Mouse (Mus musculus): ENCODE measurements around the gene Lin54. TPM values are rescaled to one million over a fixed set of nuclear protein-coding genes. Genes with fewer than 3 reads are reported as not detected.

Gene Lin54
- polyA plus RNA-seq, 1 experiment from 2014 or later: 14.2 TPM

GRCm38 (mm10) chr5:100412886-100413285 lies 87.6 kb downstream of the Lin54 start:
- 87% methylated on average over 3 of the region's 3 CpGs for WGBS
- Histone ChIP-seq H3K27me3 (replicated peaks; ENCODE audit: low read depth, poor library complexity, severe bottlenecking) (no peaks in the 10 kb centered on the region), H3K4me1 (peaks cover 16% of the 10 kb centered on the region), H3K36me3 (replicated peaks) (peaks cover 16% of the 10 kb centered on the region), H3K9me3 (no peaks in the 10 kb centered on the region), H3K27ac (replicated peaks) (no peak overlapping the region), H3K4me3 (no peak overlapping the region)
- no peak for DNase-seq (ENCODE audit: low spot score)

GRCm38 (mm10) chr5:100410281-100410680 lies 90.2 kb downstream of the Lin54 start:
- H3K27me3 ChIP-seq (replicated peaks; ENCODE audit: low read depth, poor library complexity, severe bottlenecking): no peaks in the 10 kb centered on the region
- H3K27ac ChIP-seq (replicated peaks): no peak overlapping the region
- 91% methylated on average over 5 of the region's 5 CpGs for WGBS
- no peaks in the 10 kb centered on the region for H3K9me3 ChIP-seq
- DNase-seq (ENCODE audit: low spot score): no peak
- peaks cover 38% of the 10 kb centered on the region for H3K36me3 ChIP-seq (replicated peaks)
- peaks cover 11% of the 10 kb centered on the region for H3K4me1 ChIP-seq
- no peak overlapping the region for H3K4me3 ChIP-seq

- 90% methylated on average over 5 of the region's 5 CpGs for WGBS
- Histone ChIP-seq H3K9me3 (no peaks in the 10 kb centered on the region), H3K27me3 (replicated peaks; ENCODE audit: low read depth, poor library complexity, severe bottlenecking) (no peaks in the 10 kb centered on the region), H3K36me3 (replicated peaks) (peaks cover 56% of the 10 kb centered on the region), H3K27ac (replicated peaks) (no peak overlapping the region), H3K4me3 (no peak overlapping the region), H3K4me1 (0 out of 2 replicates have a peak, but pooled peaks cover 1% of the 10 kb centered on the region)
- DNase-seq (ENCODE audit: low spot score): no peak
These were observed 92.0 kb downstream of the Lin54 start for GRCm38 (mm10) chr5:100408485-100408884.

- Histone ChIP-seq H3K27me3 (replicated peaks; ENCODE audit: low read depth, poor library complexity, severe bottlenecking) (no peaks in the 10 kb centered on the region), H3K4me3 (no peak overlapping the region), H3K36me3 (replicated peaks) (peaks cover 94% of the 10 kb centered on the region), H3K27ac (replicated peaks) (no peak overlapping the region), H3K4me1 (no peaks in the 10 kb centered on the region), H3K9me3 (no peaks in the 10 kb centered on the region)
- WGBS: 93% methylated on average over 3 of the region's 3 CpGs
- DNase-seq (ENCODE audit: low spot score): no peak
These were observed 103.7 kb downstream of the Lin54 start for GRCm38 (mm10) chr5:100396753-100397152.

GRCm38 (mm10) chr5:100393681-100394080 lies 106.8 kb downstream of the Lin54 start:
- H3K9me3 ChIP-seq: no peaks in the 10 kb centered on the region
- no peaks in the 10 kb centered on the region for H3K4me1 ChIP-seq
- no peaks in the 10 kb centered on the region for H3K27me3 ChIP-seq (replicated peaks; ENCODE audit: low read depth, poor library complexity, severe bottlenecking)
- 87% methylated on average over 3 of the region's 3 CpGs for WGBS
- no peak overlapping the region for H3K4me3 ChIP-seq
- peaks cover 99% of the 10 kb centered on the region for H3K36me3 ChIP-seq (replicated peaks)
- no peak for DNase-seq (ENCODE audit: low spot score)
- H3K27ac ChIP-seq (replicated peaks): no peak overlapping the region

- WGBS: 92% methylated on average over 20 of the region's 20 CpGs
- no peaks in the 10 kb centered on the region for H3K27me3 ChIP-seq (replicated peaks; ENCODE audit: low read depth, poor library complexity, severe bottlenecking)
- no peak overlapping the region for H3K4me3 ChIP-seq
- no peaks in the 10 kb centered on the region for H3K9me3 ChIP-seq
- H3K4me1 ChIP-seq: no peaks in the 10 kb centered on the region
- H3K36me3 ChIP-seq (replicated peaks): peaks cover 97% of the 10 kb centered on the region
- no peak for DNase-seq (ENCODE audit: low spot score)
- H3K27ac ChIP-seq (replicated peaks): no peak overlapping the region
These were observed 107.9 kb downstream of the Lin54 start for GRCm38 (mm10) chr5:100392436-100392955.

Small RNA genes within 50 kb of the gene (microRNA-seq; reads per million reads assigned to microRNA genes)
- gene Gm23222: not detected

Other genes starting within 250 kb of the Lin54 start
- 117 and 125 TPM in 2 replicates for gene Sec31a, start 84.4 kb downstream of the Lin54 start, polyA plus RNA-seq (2016; fragmentation: Nextera tagmentation; extraction: Ambion mirVana)
- gene Cops4, start 17.7 kb upstream of the Lin54 start, polyA plus RNA-seq (2016; fragmentation: Nextera tagmentation; extraction: Ambion mirVana): 236 and 237 TPM in 2 replicates
- 3.7 and 4.2 TPM in 2 replicates for gene Plac8, start 71.6 kb upstream of the Lin54 start, polyA plus RNA-seq (2016; fragmentation: Nextera tagmentation; extraction: Ambion mirVana)
- gene Coq2, start 174.5 kb upstream of the Lin54 start, polyA plus RNA-seq (2016; fragmentation: Nextera tagmentation; extraction: Ambion mirVana): 59.6 and 63.7 TPM in 2 replicates
- gene Hpse, start 219.1 kb upstream of the Lin54 start, polyA plus RNA-seq (2016; fragmentation: Nextera tagmentation; extraction: Ambion mirVana): 0.52 and 1.1 TPM in 2 replicates

Measured in embryonic facial prominence, embryonic 10.5 days (tissue).